Mouse (Mus musculus) small intestine, adult 10 weeks (tissue): ENCODE measurements around the gene Grin2d. TPM values are rescaled to one million over a fixed set of nuclear protein-coding genes. Genes with fewer than 3 reads are reported as not detected.

Source experiments
- polyA plus RNA-seq: library from polyadenylated mRNA; stranded (reverse); fragments of 350-450 nt; fragmentation: Illumina TruSeq; extraction: RNeasy Lipid Tissue Mini Kit (QIAGEN cat#74804); gene quantifications from one replicate; pipeline ENCODE4 v1.2.3, GENCODE M21; 2014; ENCODE audit warnings: low replicate concordance

The Grin2d gene
- polyA plus RNA-seq, result not detected

DNA sequence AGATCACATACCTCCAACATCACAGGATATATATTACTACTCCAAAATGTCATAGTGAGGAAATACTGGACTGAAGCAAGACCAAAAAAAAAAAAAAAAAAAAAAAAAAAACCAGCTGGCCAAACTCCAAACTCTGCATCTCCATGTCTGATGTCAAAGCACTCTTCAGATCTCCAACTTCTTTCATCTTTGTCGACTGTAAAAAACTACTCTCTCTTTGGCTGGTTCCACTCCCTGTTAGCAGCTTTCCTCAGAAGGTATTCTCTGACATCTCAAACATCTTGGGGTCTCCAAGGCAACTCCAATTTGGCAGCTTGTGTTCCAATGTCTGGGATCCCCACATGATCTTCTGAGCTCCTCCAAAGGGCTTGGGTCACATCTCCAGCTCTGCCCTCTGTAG, at the start of gene Grin2d:
Gene Grin2d (minus strand): TSS at position 101 of the 400 bp plus-strand sequence.

DNA sequence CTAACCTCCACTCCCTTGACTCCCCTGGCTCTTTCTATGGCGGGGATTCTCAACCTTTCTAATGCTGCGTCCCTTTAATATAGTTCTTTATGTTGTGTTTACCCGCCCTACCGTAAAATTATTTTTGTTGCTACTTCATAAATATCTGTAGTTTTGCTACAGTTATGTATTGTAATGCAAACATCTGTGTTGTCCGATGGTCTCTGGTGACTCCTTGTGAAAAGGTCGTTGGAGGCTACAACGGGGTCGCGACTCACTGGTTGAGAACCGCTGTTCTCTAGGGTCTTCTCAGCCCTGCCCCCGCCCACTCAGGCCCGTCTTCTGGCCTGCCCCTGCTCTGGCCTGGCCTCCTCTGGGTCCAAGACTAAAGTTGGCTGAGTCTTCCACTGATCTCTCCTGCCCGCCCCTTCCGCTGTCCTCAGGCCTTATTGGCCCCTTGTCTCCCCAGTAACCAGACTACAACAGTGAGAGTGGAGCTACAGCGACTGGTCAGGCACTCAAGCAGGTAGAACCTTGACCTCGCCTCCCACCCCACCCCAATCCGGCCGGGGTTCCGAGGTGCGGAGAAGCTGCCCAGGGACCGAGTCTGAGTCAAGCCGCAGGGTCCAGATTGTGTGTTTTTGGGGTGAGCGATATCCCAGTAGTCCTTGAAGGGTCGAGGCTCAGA, 45.7 kb upstream of the Grin2d start, which contains the start of gene Ccdc114:
Gene Ccdc114 (plus strand): TSS at position 311 of the 667 bp plus-strand sequence.

GRCm38 (mm10) chr7:45921242-45921621, 43.1 kb upstream of the Grin2d start, which contains the start of gene Emp3:
Gene Emp3, minus strand, starts transcription at chr7:45921404.

DNA sequence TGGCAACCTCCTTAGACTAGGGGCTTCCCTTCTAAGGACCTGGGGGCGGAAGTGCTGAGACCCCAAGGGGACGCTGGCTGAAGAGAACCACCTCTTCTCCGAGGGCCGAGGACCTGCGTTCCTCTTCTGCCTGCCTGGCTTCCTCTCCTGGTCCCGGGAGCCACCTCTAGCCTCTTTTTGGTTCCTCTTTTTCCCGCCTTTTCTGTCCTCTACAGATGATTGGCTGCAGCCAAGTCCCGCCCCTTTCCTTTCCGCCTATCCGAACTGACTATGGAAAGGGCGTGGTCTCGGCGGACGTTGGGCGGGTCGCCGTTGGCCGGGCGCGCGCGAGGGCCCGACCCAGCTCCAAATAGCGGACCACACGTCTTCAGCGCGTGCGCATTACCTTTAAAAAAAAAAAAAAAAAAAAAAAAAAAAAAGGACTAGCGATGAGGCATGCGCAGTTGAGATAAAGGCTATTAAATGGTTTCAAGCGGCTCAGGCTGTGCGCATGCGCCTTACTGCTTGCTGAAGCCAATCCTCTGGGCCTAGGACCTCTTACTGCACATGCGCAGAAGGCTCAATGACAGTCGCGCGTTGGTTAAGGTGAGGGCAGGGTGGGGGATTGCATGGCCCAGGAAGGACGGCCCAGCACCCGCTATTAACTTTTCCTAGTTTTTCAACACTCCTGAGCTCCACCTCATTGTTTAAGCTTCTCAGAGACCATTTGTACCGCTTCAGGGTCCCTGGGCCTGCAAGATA, 18.5 kb upstream of the Grin2d start, which contains the start of the genes Syngr4 and Tmem143:
Gene Syngr4 (minus strand): TSS at position 198 of the 741 bp plus-strand sequence.
Gene Tmem143 (plus strand): TSS at position 425 of the 741 bp plus-strand sequence.

DNA sequence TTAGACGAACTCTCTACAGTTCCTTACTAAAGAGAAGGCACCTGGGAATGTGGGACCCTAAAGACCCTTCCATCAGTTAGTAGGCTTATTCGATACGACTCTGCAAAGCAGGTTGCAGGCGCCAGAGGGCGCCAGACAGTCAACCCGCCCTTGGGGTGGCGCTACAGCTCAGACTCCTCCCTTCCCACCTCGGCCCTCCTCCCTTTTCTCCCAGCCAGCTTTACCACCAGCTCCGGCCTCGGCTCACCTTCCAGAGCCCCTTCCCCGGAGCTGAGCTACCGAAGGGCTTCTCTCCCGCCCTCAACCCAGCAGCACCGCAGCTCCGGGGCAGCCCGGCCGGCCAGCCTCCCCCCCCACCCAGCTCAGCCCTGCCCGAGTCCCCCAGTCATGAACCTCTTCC, 5.6 kb downstream of the Grin2d start, which contains the start of gene Kdelr1:
Gene Kdelr1 (plus strand): TSS at position 149 of the 400 bp plus-strand sequence.

GRCm38 (mm10) chr7:45830427-45831127, 47.6 kb downstream of the Grin2d start, which contains the start of gene Grwd1:
Gene Grwd1, minus strand, starts transcription at chr7:45830944.

DNA sequence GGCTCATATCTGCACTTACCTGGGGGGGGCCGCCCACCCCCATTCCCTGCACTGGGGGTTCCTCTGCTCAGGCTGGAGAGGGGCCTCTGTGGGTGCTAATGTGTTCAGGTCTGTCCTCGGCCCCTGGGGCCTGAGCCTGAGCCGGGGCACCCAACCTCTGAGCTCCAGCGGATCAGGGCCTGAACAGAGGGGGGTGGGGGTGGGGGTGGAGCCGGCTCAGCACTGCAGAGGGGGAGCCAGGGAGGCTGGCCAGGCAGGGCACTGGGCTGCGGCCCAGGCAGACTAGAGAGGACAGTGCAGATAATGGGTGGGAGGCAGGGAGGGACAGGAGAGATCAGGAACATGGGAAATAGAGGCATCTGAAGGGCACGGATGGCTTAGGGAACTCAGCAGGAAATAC, 53.6 kb downstream of the Grin2d start, which contains the start of gene Kcnj14:
Gene Kcnj14 (minus strand): TSS at position 185 of the 400 bp plus-strand sequence.

GRCm38 (mm10) chr7:45813787-45814779, 64.1 kb downstream of the Grin2d start, which contains the start of gene Cyth2:
Gene Cyth2, minus strand, starts transcription at chr7:45814581.

DNA sequence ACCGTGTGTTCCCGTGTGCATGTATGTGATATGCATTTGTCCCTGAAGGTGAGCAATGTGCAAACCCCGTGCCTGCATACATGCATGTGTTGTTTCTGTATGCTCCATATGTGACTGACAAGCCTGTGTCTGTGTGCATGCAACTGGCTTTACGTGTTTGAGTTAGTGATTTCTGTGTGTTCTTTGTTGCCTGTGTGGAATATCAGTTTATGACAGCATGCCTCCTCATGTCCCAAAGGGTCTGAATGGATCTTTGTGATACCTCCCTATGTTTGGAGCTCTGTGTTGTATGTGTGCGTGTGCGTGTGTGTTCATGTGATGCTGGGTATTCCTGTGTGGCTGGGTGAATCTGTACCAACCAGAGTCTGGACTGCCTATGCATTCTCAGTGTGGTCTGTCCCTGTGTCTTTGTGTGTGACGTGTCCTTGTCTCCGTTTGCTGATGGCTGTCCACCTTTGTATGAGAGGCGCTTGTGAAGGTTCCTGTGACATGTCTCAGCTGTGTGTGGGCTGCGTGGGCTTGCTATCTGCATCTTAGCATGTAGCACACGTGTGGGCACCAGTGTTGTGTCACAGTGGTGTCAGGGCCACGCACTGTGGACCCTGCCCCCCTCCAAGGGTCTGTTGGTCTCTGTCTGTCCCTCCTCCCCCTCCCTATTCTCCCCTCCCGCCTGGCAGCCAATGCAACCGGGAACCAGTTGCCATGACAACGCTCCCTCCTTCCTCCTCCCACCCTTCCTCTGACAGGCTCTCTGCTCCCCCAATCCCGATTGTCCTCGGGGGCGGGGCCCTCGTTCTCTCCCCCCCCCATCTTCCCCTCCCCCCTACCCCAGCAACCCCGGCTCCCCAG, 93.4 kb downstream of the Grin2d start, which contains the start of gene Sult2b1:
Gene Sult2b1 (minus strand): TSS at position 146 of the 849 bp plus-strand sequence.

GRCm38 (mm10) chr7:45783511-45784091, 94.6 kb downstream of the Grin2d start, which contains the start of gene Lmtk3:
Gene Lmtk3, plus strand, starts transcription at chr7:45783738.

Other genes starting within 250 kb of the Grin2d start
- not detected for gene Mamstr, start 238.4 kb downstream of the Grin2d start, polyA plus RNA-seq
- gene Fut2, start 212.0 kb downstream of the Grin2d start, polyA plus RNA-seq, result 0.22 TPM
- not detected for gene Ntn5, start 194.4 kb downstream of the Grin2d start, polyA plus RNA-seq
- not detected for gene Sec1, start 184.0 kb downstream of the Grin2d start, polyA plus RNA-seq
- not detected for gene Car11, start 178.5 kb downstream of the Grin2d start, polyA plus RNA-seq
- 3.8 TPM for gene Dbp, start 173.3 kb downstream of the Grin2d start, polyA plus RNA-seq
- gene Rpl18, start 162.9 kb downstream of the Grin2d start, polyA plus RNA-seq, result 1.6 TPM
- 1.3 TPM for gene Sphk2, start 160.4 kb downstream of the Grin2d start, polyA plus RNA-seq
- gene Fam83e, start 157.2 kb downstream of the Grin2d start, polyA plus RNA-seq, result 3.8 TPM
- not detected for gene Spaca4, start 152.6 kb downstream of the Grin2d start, polyA plus RNA-seq
- gene Lmtk3, start 94.6 kb downstream of the Grin2d start, polyA plus RNA-seq, result not detected
- 5.5 TPM for gene Sult2b1, start 93.7 kb downstream of the Grin2d start, polyA plus RNA-seq
- gene Cyth2, start 63.8 kb downstream of the Grin2d start, polyA plus RNA-seq, result 10.0 TPM
- not detected for gene Kcnj14, start 53.6 kb downstream of the Grin2d start, polyA plus RNA-seq
- not detected for gene Grwd1, start 47.4 kb downstream of the Grin2d start, polyA plus RNA-seq
- 87.2 TPM for gene Kdelr1, start 5.6 kb downstream of the Grin2d start, polyA plus RNA-seq
- not detected for gene Syngr4, start 18.3 kb upstream of the Grin2d start, polyA plus RNA-seq
- gene Tmem143, start 18.6 kb upstream of the Grin2d start, polyA plus RNA-seq, result 0.22 TPM
- gene Emp3, start 43.0 kb upstream of the Grin2d start, polyA plus RNA-seq, result not detected
- gene Ccdc114, start 45.7 kb upstream of the Grin2d start, polyA plus RNA-seq, result 2.7 TPM
- gene Abcc6, start 151.9 kb upstream of the Grin2d start, polyA plus RNA-seq, result 0.37 TPM
- gene Nomo1, start 155.3 kb upstream of the Grin2d start, polyA plus RNA-seq, result 4.3 TPM
- not detected for gene Kcnj11, start 222.4 kb upstream of the Grin2d start, polyA plus RNA-seq